Mouse (Mus musculus) CD4-positive helper T cell, adult 2 months (primary cell): ENCODE results near the gene Vwa5b1.

Experiments used
- DNase-seq: peaks from one replicate; pipeline ENCODE4 v3.0.0-alpha.2; 2012; ENCODE audit warnings: low read depth, missing footprints, low spot score

Gene Vwa5b1

GRCm38 (mm10) chr4:138530011-138530410 lies 105.7 kb downstream of the Vwa5b1 start:
- no peak for DNase-seq

DNA sequence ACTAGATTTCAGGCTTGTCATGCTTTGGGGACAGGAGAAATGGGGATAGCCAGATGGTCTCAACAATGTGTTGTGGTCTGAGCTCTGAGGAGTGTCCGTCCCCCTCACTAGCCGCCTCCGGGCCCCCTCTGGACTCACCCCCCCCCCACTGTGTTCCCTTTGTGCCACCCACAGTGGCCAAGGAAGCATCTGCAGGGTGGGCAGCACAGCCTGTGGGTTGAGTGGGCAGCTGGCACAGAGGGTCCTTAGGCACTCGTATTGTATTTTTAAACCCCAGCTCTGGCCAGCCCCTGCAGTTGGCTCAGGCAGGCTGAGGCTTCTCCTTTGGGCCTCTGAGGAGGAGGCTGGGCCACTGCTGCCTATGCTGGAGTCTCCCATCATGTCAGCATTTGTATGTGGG lies 110.0 kb downstream of the Vwa5b1 start:
- no peak for DNase-seq

- DNase-seq, result no peak
Measured at GRCm38 (mm10) chr4:138524769-138525168, 110.9 kb downstream of the Vwa5b1 start.

DNA sequence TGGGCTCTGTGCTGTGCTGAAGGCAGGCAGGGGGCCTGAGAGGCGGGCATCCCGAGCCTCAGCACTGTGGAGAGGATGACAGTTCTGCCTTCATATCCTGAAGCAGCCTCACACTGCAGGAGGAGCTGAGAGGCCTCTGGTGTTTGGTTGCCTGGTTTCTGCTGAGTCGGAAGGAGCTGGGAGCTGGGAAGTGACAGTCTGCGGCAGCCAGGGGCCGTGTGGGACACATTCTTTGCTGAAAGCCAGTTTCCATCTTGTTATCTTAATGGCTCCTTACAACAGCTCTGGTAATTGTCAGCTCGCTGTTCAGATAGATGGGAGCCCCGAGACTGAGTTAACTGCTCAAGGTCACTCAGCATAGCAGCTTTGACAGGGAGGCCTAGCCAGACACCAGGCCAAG lies 111.9 kb downstream of the Vwa5b1 start:
- DNase-seq, result no peak

GRCm38 (mm10) chr4:138522296-138522695 lies 113.4 kb downstream of the Vwa5b1 start:
- no peak for DNase-seq

DNA sequence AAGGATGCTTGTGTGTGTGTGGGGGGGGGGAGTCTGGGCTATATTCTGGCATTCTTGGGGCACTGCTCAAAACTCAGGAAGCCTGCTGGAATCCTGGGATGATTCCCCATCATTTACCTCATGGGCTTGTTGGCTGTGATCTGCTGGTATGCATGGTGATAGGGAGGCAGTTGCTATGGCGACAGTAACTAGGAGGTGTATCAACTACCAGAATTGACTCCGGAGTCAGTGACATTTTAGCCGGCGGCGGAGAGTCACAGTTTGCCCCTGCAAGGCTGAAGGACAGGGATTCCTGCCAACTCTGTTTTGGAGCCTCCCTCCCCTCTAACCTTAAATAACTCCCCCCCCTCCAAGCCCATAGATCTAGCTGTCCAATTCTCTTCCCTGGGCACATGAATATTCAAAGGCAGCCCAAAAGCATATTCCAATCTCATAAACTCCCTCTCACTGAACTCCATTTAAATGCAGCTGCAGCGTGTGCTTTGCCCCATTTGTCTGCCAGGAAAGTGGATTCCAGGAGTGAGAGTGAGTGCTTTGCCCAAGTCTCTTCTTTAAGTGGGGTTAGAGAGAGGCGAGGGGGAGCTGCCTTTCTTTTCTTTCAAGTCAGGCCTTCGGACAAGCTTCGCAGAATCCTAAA lies 118.4 kb downstream of the Vwa5b1 start:
- DNase-seq, result no peak

DNA sequence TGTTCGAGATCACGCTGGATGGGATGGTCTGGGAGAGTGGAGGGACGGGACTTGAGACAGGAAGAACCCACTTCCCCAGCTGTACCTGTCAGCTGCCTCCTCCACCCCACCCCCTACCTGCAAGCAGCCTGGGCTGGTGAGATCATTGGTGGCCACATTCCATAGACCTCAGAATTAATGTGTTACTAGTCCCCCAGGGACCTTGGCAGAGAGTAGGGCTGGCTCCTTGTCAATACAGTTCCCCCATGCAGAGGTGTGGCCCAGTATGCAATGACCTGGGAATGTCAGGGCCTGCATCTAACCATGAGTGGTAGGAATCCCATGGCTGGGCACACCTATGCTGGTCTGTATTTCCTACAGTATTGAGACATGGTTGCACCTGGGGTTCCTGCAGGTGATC lies 119.2 kb downstream of the Vwa5b1 start:
- no peak for DNase-seq
